Mouse (Mus musculus) urinary bladder, postnatal 25 days (tissue): Measurements from ENCODE around the gene Itpk1.
A peak's percentile ranks its signal among the peaks of the same experiment; 100 is the strongest.
"Not testable (repeated sequence)": the region's sequence is repeated elsewhere in the genome, so short reads cannot be mapped to it uniquely, and the experiment has no call there.

Experiments used
- DNase-seq: peaks from one replicate; pipeline ENCODE4 v3.0.0; 2022; ENCODE audit warnings: low spot score

Itpk1 gene

DNA sequence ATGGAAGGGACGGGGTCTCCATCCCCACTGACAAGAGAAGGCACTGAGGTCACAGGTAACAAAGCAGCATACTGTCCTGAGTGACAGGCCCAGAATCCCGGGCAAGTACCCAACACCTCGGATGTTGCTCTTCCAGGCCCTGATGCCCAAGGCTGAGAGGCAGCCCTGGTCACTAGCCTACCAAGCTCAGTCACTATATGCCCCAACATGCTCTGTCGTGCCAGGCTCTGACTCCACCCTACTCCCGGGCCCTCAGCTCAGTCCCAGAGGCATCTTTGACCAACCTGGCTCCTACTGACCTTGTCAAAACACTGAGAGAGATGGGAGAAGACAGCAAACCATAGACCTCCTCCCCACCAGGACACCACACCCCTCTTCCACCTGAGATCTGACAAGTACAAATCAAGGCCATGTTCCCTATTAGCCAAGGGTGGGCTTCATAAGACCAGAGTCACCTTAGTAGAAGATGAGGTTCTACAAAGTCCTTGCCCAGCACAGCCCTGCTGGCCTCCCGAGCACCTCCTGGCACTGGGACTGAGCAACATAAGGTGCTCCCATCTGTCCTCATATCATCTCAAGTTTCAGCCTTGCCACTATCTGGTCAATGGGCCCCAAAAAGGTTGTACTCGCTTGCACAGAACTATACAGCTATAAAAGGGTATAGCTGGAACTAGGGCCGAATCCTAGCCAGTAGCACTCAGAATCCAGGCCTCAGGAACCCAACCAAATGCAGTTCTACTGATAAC is 43.7 kb downstream of the Itpk1 start:
- no peak for DNase-seq

DNA sequence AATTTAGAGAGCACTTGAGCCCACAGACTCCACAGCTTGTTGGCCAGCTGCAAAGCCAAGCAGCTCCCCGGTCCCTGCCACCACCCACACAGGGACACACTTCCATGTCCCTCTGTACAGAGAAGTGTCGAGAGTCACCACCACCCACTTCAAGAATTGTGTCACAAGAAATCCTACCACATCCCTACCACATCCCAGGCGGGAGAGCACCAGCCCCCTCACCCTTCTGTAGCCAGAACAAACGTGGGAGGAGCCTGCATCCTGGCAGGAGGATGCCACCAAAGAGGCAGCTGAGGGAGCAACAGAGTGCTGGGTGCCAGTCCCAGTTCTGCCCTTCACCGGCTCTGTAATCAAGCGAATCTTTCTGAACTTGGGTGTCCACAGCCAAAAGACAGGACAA is 51.7 kb downstream of the Itpk1 start:
- no peak for DNase-seq

DNA sequence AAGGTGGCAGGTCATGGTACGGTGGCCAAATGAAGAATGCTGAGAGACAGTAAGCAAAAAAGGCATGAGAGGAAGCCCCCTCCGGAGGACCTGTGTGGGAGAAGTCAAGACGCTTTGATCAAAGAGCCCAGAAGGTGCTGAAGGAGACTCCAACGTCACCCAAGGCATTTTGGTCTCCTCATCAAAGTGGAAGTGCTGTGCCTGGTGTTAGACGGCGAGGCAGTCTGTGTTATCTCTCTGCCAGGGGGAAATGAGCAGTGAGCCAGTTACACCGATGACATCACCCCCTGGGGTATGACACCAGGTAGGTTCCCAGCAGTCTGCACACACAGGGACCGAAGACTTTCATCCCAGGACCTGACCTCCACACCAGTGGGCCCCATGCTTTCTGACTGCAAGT is 52.3 kb downstream of the Itpk1 start:
- no peak for DNase-seq

DNA sequence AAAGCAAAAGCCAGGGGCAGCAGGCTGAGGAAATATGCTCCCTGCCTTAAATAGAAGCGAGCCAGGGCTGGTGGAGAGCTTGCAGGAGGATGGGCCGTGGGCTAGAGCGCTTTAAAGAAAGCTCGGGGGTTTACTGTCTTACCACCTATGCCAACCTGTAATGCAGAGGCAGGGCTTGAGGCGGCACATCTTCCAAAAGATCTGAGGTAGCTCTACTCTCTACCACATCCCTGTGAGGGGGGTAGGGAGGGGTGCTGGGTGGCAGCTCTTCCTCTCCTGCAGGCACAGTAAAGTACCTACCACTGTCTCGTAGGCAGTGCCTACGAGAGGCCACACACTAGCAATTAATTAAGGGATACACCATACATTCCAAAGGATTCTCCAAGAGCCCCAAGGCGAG is 52.9 kb downstream of the Itpk1 start:
- DNase-seq = no peak

DNA sequence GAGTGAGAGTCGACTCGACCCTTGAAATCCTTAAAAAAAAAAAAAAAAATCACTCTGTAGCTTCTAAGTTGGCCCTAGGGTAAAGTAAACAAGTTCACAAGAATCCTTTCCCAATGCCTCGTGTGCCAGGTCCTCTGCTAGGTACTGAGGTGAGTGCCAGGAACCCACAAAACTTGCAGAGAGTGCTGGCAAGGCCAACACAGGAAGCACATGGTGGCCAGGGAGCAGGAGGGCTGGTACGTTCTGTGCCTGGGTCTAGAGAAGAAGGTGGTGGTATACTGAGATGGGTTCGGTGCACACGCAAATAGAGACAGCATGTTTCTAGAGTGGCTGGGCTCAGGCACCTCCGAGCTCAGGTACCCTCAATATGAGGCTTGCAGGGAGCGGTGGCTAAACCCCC is 53.3 kb downstream of the Itpk1 start:
- no peak for DNase-seq

DNA sequence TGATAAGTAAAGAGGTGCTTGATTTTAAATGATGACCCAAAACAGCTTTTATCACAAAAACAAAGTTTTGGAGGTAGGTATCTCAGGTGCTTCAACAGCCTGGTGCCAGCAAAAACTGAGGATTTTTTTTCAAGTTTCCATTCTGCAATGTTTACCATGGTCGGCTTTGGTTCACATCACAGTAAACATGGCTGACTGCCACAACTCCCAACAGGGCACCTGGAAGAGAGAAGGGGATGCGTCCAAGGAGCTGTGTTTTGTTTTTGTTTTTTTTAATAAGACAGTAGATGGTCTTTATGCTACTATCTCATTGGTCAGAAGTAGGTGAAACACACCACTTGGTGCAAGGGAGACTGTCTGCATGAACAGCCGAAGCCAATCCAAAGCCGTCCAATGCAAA is 54.1 kb downstream of the Itpk1 start:
- DNase-seq = no peak

DNA sequence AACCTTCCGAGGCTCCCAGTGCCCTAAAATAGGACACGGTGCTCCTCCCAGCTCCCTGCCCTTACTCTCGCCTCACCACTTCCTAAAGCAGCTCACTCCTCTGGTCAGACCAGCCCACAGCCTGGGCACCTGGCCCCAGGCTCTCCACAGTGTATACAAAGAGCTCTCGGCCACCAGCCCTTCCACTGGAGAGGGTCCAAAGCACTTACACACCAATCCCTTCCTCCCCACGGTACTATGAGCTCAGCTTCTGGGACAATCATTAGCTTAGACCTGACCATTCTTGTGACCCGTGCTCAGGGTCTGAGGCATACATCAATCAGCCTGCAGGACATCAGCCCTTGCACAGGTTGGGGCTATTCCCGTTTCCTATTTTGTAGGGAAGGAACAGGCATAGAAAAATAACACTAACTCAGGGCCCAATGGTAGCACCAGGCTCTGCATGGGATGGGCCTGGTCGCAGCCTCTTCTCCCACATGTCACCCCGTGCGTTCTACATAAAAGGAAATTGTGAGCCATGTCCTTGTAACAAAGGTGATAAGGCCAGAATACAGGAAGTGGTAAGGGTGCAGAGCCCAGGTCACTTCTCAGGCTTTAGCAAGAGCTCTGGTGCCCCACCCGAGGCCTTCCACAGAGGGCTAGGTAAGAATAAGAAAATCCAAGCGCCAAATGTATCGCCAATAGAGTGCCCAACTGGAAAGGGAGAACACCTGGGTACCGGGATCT is 56.7 kb downstream of the Itpk1 start:
- DNase-seq = no peak

DNA sequence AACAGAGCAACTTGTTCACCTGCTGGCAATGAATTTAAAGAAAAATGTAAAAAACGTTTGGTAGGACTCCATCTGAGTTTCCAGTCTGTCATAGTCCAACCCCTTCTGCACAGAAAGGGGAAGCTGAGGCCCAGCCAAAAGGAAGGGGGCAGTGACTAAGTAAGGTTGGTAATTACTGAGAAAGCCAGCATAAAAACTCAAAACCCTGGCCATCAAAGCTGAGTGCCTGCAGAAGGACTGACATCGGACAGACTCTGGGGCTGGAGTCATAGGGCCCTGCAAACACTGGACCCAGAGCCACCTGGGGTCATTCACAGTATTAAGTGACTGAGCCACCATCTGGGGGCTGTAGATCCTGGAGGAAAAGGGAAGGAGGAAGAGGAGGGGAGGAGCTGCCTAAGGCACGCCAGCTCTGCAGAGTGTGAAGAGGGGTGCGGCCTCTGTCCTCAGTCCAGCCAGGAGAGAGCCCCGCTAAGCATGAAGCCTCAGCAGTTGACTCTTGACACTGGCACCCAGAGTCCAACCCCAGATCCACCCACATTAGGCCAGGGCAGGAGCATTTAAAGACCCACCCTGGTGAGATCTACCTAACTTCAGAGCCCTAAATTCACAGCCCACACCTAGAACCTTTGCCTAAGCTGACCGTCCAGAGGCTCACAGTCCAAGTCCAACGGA is 58.0 kb downstream of the Itpk1 start:
- no peak for DNase-seq

DNA sequence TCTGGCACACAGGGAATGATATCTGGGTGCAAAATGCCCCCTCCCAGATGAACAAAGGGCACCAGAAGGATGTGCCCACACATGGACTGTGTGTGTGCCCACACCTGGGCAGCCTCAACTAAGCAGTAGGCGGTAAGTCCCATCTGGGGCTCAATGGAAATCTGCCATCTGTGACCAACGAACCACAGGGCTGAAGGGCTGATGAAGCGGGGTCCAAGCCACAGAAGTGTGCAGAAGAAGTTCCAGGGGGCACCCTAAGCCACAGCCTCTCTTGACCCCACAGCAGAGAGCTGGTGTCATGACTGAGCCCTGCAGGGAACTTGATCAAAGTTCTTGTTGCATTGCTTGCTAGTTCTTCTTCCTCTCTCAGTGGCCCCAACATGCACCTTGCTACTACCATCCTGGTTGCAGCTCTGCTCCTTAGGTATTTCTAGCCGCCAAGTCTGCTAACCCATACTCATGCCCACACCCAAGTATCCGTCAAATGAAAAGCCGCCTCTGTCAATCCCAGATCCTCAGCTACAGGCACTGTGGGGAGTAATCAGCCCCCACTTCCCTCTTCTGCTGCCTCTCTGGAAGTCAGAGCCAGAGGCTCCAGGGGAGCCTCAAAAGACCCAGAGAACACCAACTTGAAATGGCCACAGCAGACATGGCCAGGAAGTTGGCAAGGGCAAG is 58.7 kb downstream of the Itpk1 start:
- no peak for DNase-seq

DNA sequence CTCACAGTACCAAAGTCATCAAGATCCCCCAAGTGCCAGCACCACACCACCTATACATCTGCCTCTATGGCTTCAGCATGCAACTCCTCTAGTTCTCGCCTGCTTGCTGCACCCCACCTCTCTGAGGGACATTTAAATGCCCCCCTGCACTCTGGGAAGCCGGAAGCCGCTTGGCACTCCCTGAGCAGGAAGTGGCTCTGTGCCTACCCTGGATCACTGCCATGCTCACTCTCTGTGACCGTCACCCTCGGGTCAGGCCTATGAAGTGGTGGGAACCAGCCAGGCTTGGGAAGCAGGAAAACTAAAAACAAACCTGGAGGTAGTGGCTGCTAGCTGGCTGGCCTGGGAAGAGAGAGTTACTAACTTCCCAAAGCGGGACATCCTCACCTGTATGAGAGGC is 61.4 kb downstream of the Itpk1 start:
- DNase-seq = no peak

DNA sequence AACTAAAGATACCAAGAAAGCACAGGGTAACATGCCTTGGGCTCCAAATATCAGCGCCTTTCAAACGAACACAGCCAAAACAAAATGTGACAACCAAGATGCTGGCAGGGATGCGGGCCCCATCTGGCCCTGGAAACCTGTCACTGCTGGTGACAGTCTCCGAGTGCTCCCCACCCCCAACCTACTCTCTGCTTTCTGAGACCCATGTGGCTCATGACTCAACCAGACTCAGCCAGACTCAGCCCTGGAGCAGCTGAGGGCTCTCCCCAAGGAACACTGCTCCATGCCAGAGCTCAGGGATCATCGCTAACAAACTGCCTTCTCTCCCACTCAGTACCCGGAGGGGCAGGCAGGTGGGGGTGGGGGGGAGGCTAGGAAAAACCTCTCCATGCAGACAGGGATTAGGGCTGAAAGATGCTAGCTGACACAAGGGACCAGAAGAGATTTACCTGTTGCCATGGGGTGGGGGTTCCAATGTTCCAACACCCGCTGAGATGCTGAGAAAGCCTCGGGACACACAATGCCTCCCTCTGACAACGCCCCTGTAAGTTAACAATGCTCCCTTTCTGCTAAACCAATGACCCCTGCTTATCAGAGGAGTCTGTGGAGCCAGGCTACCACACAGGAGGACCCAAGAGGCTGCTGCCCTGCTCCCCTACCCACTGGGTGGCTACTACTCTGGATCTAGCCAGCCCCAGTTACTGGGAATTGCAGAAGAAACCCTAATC is 64.1 kb downstream of the Itpk1 start:
- DNase-seq = no peak

DNA sequence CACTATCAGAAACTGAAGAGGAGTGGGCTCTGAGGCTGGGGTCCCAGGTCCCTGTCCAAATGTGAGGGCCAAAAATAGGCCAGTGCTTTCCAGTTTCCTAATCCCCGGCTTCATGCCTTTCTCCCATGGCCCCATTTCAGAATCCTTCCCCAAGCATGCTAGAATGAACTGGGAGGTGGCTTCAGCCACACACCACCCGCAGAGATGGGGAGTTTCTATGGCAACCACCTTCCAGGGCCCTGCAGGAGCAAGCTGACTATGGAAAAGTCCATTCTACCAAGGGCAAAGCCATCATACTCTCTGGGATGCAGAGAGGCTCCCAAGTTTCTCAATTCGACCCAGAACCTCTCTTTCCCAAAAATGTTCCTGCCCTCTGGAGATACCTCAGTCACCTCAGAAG is 65.9 kb downstream of the Itpk1 start:
- no peak for DNase-seq

DNA sequence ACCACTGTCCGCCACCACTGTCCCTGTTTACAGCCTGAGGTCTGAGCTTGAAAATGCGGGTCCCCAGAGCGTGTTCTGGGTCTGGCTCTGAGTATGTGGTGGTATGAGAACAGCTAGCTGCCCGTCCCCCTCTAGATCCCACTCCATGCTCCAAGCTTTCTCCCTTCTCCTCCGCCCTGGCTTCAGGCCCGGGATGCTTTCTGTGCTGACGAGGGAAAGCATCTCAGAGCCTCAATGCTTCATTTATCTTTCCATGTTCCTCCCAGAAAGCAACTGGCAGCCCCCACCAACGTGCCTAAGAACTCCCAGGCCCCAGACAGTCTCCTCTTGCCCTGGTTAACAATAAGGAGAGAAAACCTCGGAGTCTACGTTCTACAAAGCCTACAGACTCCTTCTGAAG is 67.5 kb downstream of the Itpk1 start:
- no peak for DNase-seq

DNA sequence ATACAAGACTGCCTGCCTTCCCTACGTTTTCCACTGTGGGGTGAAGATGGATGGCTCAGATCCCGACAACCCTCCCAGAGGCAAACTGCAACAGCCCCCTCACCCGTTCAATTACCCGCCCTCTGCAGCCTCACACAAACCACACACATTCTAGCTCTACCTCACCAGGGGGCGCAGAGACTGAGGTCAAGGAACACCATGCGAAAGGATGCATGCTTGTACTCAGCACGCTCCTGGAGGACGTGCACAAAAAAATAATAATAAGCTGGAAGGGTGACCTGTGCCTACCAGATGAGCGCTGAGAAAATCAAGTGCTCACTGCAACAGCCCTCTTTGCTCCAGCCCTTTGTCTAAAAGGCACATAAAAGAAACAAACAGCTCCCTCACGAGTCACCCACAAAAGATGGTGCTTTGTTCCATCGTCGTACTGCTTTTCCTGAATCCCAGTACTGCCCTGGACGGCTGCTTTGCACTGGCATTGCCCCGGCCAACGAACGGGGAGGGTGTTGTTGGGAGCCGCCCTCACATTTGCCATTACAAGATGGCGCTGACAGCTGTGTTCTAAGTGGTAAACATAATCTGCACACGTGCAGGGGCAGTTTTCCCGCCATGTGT is 70.2 kb downstream of the Itpk1 start:
- DNase-seq = no peak

DNA sequence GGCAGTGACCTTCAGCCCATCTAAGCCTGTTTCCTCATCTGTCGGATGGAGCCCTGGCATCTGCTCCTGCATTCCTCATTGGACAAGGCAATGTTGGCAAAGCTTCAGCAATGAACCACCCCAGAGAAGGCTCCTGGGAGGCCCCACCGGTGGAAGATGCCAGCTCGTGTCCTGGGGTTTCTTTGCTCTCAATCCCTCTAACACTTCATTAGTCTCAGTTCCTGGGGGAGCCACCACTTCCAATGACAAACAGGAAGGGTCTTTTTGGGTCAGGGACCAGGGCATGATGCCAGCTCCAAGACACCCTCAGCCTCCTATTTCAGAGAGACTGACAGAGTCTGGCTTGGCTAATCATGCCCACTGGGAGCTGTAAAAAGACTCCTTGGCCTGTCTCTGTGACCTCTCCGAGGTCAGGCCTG is 71.6 kb downstream of the Itpk1 start:
- peak; percentile 19 for DNase-seq

DNA sequence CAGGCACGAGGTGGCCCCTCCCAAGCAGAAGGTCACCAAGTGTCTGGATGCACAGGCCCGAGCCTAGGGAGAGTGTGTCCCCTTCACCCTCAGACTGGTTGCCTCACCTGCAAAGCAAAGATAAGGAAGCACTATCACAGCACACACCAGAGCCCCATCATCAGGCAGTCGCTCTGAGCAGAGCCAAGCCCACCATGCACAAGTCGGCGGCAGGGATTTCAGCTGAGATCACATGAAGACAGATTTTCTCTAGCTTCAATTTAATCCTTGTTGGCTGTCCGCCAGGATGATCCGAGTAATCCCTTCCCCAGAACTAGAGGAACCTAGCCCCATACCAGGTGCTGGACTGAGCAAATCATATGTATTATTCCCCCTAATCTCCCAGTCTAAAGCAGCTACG is 73.0 kb downstream of the Itpk1 start:
- no peak for DNase-seq

DNA sequence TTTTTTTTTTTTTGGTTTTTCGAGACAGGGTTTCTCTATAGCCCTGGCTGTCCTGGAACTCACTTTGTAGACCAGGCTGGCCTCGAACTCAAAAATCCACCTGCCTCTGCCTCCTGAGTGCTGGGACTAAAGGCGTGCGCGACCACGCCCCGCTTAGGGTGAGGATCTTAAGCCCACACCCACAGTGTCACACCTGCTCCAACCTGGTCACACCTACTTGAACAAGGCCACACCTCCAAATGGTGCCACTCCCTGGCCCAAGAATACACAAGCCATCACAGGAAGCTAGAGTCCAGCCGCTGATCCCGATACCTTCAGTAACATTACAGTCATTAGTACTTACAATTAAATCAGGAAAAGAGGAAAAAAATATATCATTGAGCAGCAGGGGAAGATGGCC is 74.3 kb downstream of the Itpk1 start:
- not testable (repeated sequence) for DNase-seq

DNA sequence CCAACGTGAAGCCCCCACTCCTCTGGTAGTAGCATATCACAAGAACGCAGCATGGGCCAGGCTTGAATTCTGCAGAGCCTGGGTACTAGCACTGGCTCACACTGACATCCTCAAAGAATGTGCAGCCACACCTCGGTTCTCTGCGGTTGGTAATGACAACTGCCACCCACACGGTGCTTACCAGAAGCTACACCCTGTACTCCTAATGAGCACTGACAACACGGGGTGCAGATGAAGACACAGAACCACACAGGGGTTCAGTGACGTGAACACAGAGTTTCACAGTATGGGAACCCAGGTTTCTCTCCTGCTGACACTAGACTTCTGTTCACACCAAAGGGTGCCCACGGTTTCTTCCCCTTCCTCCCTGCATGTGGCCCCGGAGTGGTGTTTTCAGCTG is 76.5 kb downstream of the Itpk1 start:
- no peak for DNase-seq

DNA sequence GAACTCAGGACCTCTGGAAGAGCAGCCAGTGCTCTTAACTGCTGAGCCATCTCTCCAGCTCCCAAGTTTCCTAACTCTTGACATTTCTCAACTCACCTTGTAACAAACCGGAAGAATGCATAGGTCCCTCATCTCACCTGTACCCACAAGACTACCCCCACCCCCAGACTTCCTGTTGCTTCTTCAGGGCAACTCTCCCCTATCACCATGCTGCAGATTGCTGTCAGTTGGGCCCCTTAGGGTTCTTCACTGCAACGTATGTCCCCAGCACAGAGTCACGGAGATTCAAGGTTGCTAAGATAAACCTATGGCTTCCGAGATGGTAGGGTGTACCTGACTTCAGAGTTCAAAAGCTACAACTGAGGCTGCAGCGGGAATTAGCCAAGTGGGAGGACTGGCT is 77.2 kb downstream of the Itpk1 start:
- no peak for DNase-seq

DNA sequence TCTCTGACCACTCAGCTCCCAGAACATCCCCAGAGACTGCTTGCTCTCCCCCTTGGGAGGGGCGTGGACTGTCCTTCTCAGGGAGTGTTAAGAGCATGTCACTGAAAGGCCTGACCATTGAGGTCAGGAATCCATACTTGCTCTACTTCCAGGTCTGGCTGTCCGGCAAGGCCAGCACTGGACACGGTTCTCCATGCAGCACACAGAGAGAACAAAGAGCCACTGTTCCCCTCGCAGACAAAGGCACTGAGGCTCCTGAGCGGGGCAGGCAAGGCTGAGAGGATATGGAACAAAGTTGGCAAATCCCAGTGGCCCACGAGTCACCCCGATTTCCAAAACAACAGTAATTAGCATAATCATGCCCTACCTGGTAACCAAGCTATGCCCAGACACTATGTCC is 77.9 kb downstream of the Itpk1 start:
- DNase-seq = no peak

DNA sequence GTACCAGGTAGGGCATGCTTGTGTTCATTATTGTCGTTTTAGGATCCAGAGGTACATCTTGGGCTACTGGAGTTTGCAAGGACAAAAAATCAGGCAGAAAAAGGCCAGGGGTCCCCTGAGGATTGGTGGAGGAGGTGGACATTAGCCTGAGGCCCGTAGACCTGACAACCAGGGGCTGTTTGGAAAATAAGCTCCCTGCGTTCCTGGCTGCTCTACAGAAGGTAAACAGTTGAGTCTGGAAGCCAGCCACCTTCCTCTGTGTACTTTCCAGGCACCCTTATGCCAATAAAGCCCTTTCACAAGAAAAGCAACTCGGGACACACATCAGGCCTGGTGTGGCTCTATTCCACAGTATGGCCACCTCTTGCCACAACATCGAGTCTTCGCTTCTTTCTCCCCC is 79.0 kb downstream of the Itpk1 start:
- no peak for DNase-seq

DNA sequence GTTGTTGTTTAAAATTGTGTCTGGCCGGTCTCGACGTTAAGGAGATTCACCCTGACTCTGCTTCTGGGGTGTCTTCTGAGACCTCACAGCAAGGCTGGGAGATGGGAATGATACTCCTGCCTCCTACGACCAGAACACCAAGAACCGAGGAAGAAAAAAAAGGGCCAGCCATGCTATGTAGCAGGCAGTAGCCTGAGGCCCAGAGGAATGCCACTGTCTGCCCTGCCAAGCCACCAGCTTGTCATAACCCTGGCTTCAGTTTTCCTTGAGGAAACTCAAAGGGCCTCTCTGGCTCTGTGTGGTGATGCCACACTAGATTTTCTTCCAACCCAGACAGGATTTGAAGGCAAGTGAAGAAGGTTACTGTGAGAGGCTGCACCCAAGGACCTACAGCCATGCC is 79.6 kb downstream of the Itpk1 start:
- DNase-seq = no peak
